Mouse (Mus musculus): ENCODE results near the gene Clcnka.

The Clcnka gene

GRCm38 (mm10) chr4:141398545-141398944, at the start of gene Clcnka:
Clcnka (minus strand) TSS chr4:141398724.
- no peak for DNase-seq

DNA sequence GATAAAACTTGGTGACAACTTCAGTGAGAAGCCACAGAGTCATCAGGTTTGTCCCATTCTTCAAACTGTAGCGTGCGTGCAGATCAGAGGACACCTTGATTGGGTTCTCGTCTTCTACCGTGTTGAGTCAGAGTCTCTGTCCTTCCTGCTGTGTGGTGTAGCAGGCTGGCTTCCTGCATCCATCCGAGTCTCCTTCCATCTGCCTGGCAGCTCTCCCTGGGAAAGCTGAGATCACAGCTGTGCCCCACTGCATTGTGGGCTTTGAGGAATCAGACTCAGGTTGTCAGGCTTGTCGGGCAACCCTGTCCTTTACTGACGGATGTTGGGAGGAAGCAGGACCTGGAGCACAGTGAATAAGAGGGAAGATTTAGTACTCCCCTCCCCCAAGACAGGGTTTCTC, 47.7 kb upstream of the Clcnka start:
- DNase-seq = no peak

DNA sequence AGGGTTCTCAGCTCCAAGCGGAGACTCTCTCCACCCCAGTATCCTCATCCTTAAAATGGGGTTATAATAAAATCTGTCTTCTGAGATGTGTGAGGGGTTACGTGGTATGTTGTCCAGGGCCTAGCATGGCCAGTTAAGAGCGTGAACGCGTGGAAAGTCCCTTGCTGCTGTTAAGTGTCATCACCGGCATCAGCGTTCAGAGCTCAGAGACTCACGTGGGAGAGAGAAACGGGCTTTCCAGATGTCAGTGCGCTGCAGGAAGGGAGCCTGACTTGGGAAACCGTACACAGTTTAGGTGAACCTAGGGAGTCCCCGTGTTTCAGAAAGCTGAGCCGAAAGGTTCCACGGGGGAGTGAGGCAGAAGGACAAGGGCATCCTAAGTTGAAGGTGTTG, 46.8 kb upstream of the Clcnka start:
- no peak for DNase-seq

- peak; percentile 89 to 92 for DNase-seq
Measured at GRCm38 (mm10) chr4:141444451-141445327, 46.2 kb upstream of the Clcnka start, which contains the start of gene Zbtb17. Zbtb17 (plus strand) TSS chr4:141444654.

DNA sequence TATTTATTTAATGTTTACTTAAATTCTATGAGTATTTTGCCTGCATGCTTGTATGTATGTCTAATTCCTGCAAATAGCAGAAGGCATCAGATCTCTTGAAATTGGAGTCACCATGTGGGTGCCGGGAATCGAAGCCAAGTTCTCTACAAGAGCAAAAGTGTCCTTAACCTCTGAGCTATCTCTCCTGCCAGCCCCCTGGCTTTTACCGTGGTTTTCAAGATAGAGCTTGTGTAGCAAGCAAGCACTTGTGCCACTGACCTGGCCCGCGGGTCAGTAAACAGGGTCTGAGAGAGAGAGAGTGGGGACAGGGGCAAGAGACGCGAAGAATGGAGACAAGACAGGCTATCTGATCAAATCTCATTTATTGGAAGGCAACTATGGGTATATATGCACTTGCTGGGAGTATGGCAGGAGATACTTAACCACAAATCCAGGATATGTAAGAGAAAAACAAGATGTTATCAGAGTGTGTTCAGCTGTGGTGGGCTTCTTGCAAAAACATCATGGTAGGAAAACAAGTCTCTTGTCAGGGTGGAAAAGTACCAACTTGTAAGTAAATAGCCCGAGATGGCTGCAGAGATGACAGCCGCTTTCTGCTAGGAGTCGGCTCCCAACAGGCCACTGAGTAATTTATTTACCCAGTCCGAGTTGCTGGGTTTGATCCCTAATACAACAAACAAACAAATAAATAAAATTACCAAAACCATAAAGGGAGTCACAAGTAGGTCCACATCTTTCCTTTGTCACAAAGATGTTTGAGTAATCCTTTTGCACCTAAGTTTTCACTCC, 45.3 kb upstream of the Clcnka start:
- DNase-seq = no peak

DNA sequence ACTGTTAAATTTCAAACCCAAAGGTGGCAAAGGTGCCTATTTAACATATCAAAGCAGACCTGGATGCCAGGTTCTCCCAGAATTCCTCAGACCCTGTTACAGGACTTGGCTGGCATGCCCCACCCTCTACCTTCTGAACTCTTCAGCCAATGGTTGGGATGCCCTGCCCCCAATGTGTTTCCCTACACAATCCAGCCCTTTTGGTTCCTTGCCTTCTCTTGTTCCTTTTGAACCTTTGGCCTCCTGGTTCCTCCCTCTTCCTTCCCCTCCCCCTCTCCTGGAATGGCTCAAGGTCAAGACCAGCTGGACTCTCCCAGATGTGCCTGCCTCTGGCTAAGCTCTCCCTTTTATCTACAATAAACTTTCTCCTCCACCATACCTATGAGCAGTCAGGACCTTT, 42.4 kb upstream of the Clcnka start:
- no peak for DNase-seq

- DNase-seq = no peak
Measured at GRCm38 (mm10) chr4:141439083-141439803, 40.7 kb upstream of the Clcnka start.

GRCm38 (mm10) chr4:141435974-141436373, 37.5 kb upstream of the Clcnka start, which contains the start of gene Srarp:
Srarp (minus strand) TSS chr4:141436105.
- no peak for DNase-seq

- no peak for DNase-seq
Measured at GRCm38 (mm10) chr4:141433191-141433590, 34.7 kb upstream of the Clcnka start.

DNA sequence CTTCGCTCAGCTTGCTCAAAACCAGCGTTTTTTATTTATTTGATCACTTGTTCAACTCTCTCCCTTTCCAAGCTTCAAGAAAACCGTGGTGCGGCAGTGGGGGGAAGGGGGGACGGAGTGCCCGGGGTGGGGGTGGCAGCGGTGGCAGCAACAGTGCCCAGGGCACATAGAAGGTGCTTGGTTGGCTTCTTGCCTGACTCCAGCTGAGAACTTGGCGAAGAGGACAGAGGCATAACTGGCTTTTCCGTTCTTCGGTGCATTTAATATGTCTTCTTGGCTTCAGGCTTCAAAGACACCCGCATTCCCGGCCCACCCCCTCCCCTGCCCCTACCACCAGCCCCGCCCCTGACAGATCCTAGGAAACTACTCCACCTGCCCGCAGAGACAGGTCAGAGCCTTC, 34.1 kb upstream of the Clcnka start:
- DNase-seq = no peak

GRCm38 (mm10) chr4:141430997-141431396, 32.5 kb upstream of the Clcnka start:
- peak; percentile 66 to 74 for DNase-seq

- no peak for DNase-seq
Measured at GRCm38 (mm10) chr4:141429847-141430246, 31.3 kb upstream of the Clcnka start.

- DNase-seq = no peak
Measured at GRCm38 (mm10) chr4:141429381-141429780, 30.9 kb upstream of the Clcnka start.

DNA sequence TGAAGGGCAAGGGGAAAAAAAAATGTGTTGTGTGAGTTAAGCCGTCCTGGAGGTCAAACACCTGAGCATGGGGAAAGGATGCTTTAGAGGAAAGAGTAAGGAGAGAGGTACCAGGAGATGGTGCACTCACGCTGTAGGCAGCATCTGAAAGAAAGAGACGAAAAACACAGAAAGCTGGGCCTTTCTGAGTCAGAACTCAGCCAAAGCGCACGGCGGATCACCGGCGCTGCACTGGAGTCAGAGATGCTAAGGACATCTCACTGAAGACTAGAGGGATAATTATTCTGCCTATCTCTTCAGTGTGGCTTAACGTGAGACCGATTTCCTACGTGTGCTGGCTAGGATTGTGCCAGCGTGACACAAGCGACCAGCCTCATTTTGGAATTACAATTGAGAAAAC, 29.4 kb upstream of the Clcnka start:
- no peak for DNase-seq

- DNase-seq = no peak
Measured at GRCm38 (mm10) chr4:141426796-141427745, 28.5 kb upstream of the Clcnka start.

- DNase-seq = peak; percentile 33 to 57
Measured at GRCm38 (mm10) chr4:141425484-141426479, 27.3 kb upstream of the Clcnka start.

DNA sequence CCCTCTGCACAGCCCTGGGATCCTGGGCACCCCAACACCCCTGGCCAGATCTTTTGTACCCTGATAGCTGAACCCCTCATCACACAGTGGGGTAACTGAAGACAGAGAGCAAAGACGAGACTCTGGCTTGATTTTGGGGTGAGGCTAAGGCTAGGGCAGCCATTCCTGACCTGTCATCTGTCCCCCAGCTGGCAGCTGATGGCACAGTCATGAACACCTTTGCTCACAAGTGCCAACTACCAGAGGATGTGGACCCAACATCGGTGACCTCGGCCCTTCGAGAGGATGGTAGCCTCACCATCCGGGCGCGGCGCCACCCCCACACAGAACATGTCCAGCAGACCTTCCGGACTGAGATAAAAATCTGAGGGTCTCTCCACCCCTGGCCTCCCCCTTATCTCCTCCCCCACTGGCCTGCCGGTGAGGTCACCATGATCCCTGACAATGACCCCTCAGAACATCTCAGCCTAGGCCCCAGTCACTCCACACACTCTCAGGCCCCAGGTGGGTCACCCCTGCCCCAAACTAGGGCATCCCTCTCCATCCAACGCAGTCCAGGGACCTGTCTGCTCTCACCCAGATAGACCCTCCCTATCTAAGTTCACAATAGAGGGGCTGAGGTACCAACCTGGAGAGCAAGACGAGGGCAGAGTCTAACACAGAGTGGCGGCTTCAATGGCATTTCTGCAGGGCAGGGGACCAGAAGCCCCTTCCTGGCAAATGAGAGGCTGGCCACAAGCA, 25.3 kb upstream of the Clcnka start:
- no peak for DNase-seq

GRCm38 (mm10) chr4:141423288-141423687, 24.8 kb upstream of the Clcnka start:
- DNase-seq = no peak

GRCm38 (mm10) chr4:141422841-141423240, 24.3 kb upstream of the Clcnka start:
- DNase-seq = no peak

DNA sequence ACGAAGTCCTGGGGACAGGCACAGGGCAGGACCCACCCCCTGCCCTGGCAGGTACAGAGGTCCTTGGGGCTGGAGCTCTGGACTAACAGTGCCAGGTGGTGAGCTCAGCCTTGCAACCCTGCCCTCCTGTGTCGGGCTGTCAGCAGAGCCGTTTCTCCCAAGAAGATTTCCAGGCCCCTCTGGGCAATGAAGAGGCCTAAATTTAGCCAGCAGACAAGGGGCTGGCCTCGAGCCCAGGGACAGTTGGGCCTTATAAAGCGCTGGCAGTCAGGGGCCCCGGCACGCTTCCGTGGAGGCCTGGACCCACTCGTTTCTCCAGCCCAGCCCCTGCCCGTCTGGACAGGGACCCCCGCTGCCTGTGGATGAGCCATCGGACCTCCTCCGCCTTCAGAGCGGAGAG, 22.9 kb upstream of the Clcnka start:
- no peak for DNase-seq
